Mouse (Mus musculus) ES-E14 (cell line): Measurements from ENCODE around the gene Luc7l3.

ENCODE experiments used
- CHD2 ChIP-seq: IDR thresholded peaks from 2 replicates; pipeline ENCODE4 v1.6.1; 2014; ENCODE audit warnings: mild to moderate bottlenecking, low read depth, low read length, inconsistent platforms
- HCFC1 ChIP-seq: IDR thresholded peaks from 2 replicates; pipeline ENCODE4 v1.6.1; 2012; ENCODE audit warnings: low read length, inconsistent platforms, borderline replicate concordance; ENCODE audit not compliant: insufficient read depth
- MAFK ChIP-seq: IDR thresholded peaks from 2 replicates; pipeline ENCODE4 v1.6.1; 2014; ENCODE audit warnings: mild to moderate bottlenecking, low read depth, low read length, inconsistent platforms; ENCODE audit not compliant: insufficient read depth
- ZC3H11A ChIP-seq: IDR thresholded peaks from 2 replicates; pipeline ENCODE4 v1.6.1; 2012; ENCODE audit warnings: low read depth, mild to moderate bottlenecking, inconsistent platforms, low read length, borderline replicate concordance
- ZNF384 ChIP-seq: IDR thresholded peaks from 2 replicates; pipeline ENCODE4 v1.6.1; 2012; ENCODE audit warnings: low read depth, low read length, inconsistent platforms

GRCm38 (mm10) chr11:94257987-94258386 is 63.8 kb downstream of the Luc7l3 start:
- TF ChIP-seq HCFC1: no peak
- TF ChIP-seq MAFK: no peak
- no peak for TF ChIP-seq CHD2
- TF ChIP-seq ZC3H11A: no peak
- TF ChIP-seq ZNF384: no peak
